Mouse (Mus musculus) frontal cortex, postnatal 25 days (tissue): ENCODE data around the gene Fam222b.
"Not testable (repeated sequence)": the region's sequence is repeated elsewhere in the genome, so short reads cannot be mapped to it uniquely, and the experiment has no call there.

Source experiments
- DNase-seq, 2 experiments: peaks; one replicate each; pipeline ENCODE4 v3.0.0; 2022; ENCODE audit warnings: low spot score in 2 of 2

The Fam222b gene

GRCm38 (mm10) chr11:78094504-78095143 lies at the start of gene Fam222b:
Gene Fam222b, plus strand, starts transcription at chr11:78094660.
- peak; percentile 84 to 90 for DNase-seq

DNA sequence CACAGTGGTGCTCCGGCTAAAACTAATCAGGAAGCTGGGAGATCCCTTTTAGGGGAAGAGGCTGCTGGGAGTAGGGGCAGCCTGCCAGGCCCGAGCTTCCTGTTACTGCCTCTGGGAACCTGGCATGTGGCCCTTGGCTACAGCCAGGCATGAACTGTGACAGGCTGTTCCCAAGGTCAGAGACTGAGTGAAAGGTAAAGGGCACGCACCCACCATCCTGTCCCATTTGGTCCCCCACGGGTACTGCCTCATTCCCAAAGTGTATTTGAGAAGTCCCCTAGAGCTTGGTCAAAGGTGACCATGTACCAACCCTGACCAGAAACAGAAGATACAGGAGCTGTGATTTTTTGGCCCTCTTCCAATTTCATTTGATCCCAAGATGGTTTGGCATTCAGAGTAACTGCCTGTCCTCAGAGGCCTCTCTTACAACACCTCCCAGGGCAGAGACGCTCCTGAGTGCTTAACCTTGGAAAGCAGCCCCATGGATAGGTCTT lies 49.7 kb upstream of the Fam222b start:
- DNase-seq: peak in 1 of 2 experiments; percentile 29

GRCm38 (mm10) chr11:78048637-78049036 lies 45.8 kb upstream of the Fam222b start:
- not testable (repeated sequence) for DNase-seq

GRCm38 (mm10) chr11:78053078-78053477 lies 41.4 kb upstream of the Fam222b start:
- no peak for DNase-seq

- DNase-seq: no peak
Measured at GRCm38 (mm10) chr11:78056946-78057345, 37.5 kb upstream of the Fam222b start.

- DNase-seq: peak; percentile 18 to 49
Measured at GRCm38 (mm10) chr11:78059833-78060757, 34.4 kb upstream of the Fam222b start.

GRCm38 (mm10) chr11:78062563-78062962 lies 31.9 kb upstream of the Fam222b start:
- DNase-seq: no peak

GRCm38 (mm10) chr11:78065906-78066305 lies 28.6 kb upstream of the Fam222b start:
- DNase-seq: no peak

GRCm38 (mm10) chr11:78066641-78067040 lies 27.8 kb upstream of the Fam222b start:
- DNase-seq: no peak

GRCm38 (mm10) chr11:78067566-78067965 lies 26.9 kb upstream of the Fam222b start:
- DNase-seq: no peak

GRCm38 (mm10) chr11:78069130-78069529 lies 25.3 kb upstream of the Fam222b start:
- no peak for DNase-seq

GRCm38 (mm10) chr11:78069646-78070045 lies 24.8 kb upstream of the Fam222b start:
- DNase-seq: no peak

DNA sequence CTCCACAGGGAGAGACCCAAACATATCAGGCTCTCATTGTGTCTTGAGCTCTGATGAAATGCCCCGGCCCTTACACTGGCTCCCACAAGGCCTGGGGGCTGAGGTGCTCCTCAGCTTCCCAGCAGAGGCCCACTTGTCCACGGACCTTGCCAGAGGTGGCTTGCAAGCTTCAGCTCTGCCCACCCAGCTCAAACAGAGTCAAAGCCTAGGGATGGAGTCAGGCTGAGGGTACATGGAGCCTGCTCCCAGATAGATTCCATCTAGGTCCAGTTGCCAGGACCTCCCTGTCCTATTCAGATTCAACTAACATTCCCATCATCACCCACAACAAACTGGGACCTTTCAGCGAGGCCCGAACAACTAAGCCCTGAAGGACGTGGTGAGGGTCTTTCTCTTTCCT lies 22.5 kb upstream of the Fam222b start:
- no peak for DNase-seq

- DNase-seq: no peak
Measured at GRCm38 (mm10) chr11:78072425-78073130, 21.9 kb upstream of the Fam222b start.

GRCm38 (mm10) chr11:78073577-78074276 lies 20.7 kb upstream of the Fam222b start:
- DNase-seq: no peak

DNA sequence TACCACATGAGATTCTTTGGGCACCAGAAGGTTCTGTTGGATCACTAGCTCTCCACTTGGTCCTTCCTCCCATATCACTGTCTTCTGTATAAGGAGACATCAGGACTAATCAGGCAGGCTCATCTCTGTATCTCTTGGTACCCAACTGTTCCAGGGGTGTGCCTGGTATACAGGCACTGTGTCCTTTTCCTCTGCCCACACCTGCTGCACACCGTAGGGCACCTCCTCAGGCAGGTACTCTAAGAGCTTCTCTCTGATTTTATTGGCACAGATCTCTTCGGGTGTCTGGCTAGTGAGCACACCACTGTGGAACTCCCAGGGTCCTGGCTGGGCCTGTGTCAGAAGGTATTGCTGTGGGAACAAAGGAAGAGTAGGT lies 20.2 kb upstream of the Fam222b start:
- no peak for DNase-seq

DNA sequence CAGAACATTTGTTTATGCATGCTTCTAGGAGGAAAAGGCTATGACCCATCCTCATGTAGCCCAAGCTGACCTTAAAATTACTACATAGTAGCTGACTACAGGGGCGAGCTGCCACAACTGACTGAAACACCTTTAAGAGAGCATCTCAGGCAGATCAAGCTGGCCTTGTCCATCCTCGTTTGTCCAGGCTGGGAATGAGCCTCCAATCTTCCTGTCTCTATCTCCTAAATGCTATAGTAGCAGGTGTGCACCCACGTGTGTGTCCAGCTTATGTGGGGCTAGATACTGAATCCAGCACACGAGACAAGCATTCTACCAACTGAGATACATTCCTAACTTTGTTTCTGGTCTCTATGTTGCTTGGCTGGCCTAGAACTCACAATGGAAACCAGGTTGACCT lies 19.8 kb upstream of the Fam222b start:
- no peak for DNase-seq

DNA sequence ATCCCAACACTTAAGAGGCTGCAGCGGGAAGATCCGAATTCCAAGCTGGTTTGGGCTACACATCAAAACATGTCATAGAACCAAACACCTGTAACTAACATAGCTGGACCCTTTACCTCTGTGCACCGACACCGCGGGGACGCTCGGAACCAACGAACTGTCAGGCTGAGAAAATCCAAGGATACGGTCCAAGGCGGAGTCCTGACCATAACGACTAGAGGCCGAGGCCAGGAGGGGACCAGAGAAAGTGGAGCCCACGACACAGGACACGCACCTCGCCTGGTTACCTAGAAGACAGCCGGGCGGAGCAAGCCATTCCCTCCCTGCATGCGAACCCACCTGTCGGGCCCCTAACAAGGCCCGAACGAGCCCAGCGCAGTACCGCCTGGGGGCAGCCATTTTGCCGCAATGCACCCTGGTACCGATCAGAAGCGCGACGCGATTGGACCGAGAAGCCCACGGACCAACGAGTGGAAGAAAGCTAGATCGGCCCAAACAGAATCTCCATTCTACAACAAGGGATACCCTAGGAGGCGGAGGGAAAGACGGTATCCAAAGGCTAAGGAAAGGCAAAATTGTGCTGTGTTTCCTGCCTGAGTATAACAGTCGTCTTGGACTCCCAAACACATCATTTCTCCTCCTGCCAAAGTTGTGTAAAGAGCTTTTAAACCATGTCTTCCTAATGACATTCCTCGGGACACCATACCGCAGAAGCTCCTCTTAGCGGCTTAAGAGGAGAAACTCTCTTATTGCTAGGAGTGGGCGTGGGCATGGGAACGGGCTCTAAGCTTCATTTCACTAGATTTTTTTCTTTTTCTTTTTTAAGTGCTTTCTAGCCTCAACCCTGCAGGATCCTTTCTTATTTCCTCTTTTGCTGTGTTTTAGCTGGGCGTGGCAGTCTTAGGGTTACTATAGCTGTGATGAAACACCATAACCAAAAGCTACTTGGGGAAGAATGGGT lies 14.2 kb upstream of the Fam222b start, which contains the start of gene Eral1:
Eral1 (minus strand) TSS at position 423 of the 961 bp plus-strand sequence.
- DNase-seq: peak; percentile 69 to 74

DNA sequence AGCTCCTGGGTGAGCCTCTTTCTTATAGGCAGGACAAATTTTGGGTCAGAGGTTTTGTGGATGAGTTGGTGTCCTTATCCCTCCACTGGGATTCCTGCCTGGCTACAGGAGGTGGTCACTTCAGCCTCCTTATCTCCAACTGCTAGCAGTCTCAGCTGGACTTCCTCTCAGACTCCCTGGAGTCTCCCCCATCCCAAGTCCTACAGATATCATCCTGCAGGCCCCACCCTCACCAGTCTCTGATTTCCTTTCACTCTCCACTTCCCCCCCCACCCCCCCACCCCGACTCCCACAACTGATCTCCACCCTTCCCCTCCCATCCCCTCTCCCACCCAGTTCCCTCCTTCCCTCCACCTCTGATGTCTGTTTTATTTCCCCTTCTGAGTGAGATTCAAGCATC lies 10.9 kb upstream of the Fam222b start:
- DNase-seq: no peak

DNA sequence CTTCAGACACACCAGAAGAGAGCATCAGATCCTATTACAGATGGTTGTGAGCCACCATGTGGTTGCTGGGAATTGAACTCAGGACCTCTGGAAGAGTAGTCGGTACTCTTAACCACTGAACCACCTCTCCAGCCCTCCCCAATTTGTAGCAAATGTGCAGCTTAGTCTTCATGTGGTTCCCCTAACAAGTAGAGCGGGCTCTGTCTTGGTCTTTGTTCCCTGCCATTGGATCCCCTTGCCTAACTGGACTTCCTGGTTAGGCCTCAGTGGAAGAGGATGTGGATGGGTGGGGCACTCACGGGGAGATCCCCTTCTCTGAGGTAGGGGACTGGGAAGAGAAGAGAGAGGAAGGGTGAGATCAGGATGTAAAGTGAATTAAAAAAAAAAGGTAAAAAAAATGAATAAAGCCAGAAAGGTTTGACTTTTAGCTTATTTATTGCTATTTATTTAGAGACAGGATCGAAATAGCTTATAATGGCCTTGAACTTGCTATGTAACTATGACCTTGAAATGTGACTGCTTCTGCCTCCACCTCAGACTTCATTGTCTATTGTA lies 7.5 kb upstream of the Fam222b start:
- DNase-seq: no peak
